ENCODE assay signal across 21 mouse cellular contexts in the genomic region with DNA sequence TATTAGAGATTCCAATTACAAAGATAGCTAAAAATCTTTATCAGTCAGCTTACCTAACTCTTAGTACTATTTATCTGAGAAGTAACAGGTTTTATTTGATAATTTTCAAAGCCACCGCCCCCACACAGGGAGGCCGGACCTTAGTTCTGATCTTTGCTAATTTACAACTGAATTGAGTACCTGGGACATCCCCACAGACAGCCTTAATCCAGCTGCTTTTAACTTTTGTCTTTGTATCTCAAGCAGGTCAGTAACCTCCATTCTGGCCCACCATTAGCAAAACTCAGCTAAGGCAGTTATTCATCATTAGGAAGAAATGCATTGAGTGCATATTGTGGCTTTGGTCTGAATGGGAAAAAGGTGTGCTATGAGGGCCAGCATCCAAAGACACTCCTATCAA.
"Had no signal": no experiment of that assay in that cellular context is flagged by ENCODE, and none has a peak within 500 bp of the region (broad histone marks: within the 10 kb centered on the region; RNA-seq: fewer than 3 reads in every experiment).

No protein-coding gene starts in this region.

- H3K9ac ChIP-seq: liver, postnatal 0 days; lung, embryonic 15.5 days; midbrain, embryonic 13.5 days; midbrain, embryonic 15.5 days; neural tube, embryonic 13.5 days; neural tube, embryonic 15.5 days; stomach, embryonic 15.5 days had no signal

- H3K4me3 ChIP-seq: lung, embryonic 15.5 days; megakaryocyte, embryonic 14.5 days; midbrain, embryonic 13.5 days; midbrain, embryonic 15.5 days; myocyte; neural tube, embryonic 13.5 days; neural tube, embryonic 15.5 days; stomach, embryonic 15.5 days had no signal

- H3K27ac ChIP-seq: lung, embryonic 15.5 days; macrophage; midbrain, embryonic 13.5 days; midbrain, embryonic 15.5 days; neural tube, embryonic 13.5 days; neural tube, embryonic 15.5 days; stomach, embryonic 15.5 days; stomach, postnatal 0 days had no signal

- H3K9me3 ChIP-seq: lung, embryonic 15.5 days; midbrain, embryonic 13.5 days; midbrain, embryonic 15.5 days; neural tube, embryonic 15.5 days; stomach, embryonic 15.5 days had no signal

- DNase-seq: liver, postnatal 0 days; lung, adult 2 months; lung, postnatal 14 days; lung, postnatal 36 days; retina, postnatal 1 day; right cerebral cortex, adult 18-20 months; thymus, adult 2 months; thymus, postnatal 25 days; thymus, postnatal 4 days had no signal

- H3K4me1 ChIP-seq: lung, embryonic 15.5 days; megakaryocyte, embryonic 14.5 days; midbrain, embryonic 13.5 days; midbrain, embryonic 15.5 days; neural tube, embryonic 13.5 days; neural tube, embryonic 15.5 days; stomach, embryonic 15.5 days had no signal

- H3K27me3 ChIP-seq: lung, embryonic 15.5 days; megakaryocyte, embryonic 14.5 days; midbrain, embryonic 13.5 days; midbrain, embryonic 15.5 days; neural tube, embryonic 13.5 days; neural tube, embryonic 15.5 days; stomach, embryonic 15.5 days had no signal

- H3K36me3 ChIP-seq: lung, embryonic 15.5 days; midbrain, embryonic 13.5 days; midbrain, embryonic 15.5 days; neural tube, embryonic 13.5 days; neural tube, embryonic 15.5 days; stomach, embryonic 15.5 days had no signal

- ATAC-seq: liver, postnatal 0 days; lung, postnatal 0 days; midbrain, embryonic 13.5 days; midbrain, embryonic 15.5 days had no signal

- H3K4me2 ChIP-seq: lung, embryonic 15.5 days; midbrain, embryonic 11.5 days; midbrain, embryonic 13.5 days; midbrain, embryonic 15.5 days; neural tube, embryonic 13.5 days; neural tube, embryonic 15.5 days; stomach, embryonic 15.5 days had no signal
